Mouse (Mus musculus): Measurements from ENCODE around the gene Mgat5. TPM values are rescaled to one million over a fixed set of nuclear protein-coding genes. Genes with fewer than 3 reads are reported as not detected.

The Mgat5 gene
- polyA plus RNA-seq, 1 experiment from 2014 or later: 22.2 TPM

DNA sequence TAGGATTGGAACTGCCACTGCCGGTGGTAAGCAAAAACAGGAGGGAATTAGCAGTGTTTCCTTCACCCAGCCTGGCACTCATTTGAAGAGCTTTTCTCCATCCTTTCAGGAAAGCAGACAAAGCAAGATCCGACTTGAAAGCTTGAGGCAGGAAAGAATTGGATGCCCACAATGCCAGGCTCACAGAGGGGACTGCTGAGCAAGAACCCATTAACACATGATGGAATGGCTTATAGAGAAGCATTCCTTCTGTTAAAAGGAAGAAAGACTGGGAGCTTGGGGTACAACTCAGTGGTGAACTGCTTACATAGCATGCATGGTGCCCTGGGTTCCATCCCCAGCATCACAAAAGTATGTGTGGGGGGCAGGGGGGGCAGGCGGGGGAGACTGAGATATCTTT lies 80.2 kb downstream of the Mgat5 start:
- no peaks in the 10 kb centered on the region for H3K9me3 ChIP-seq (ENCODE audit: control insufficient read depth, low read length)
- H3K4me1 ChIP-seq (ENCODE audit: control insufficient read depth, insufficient read depth, low read length): no peaks in the 10 kb centered on the region
- H3K27ac ChIP-seq (ENCODE audit: low read depth, low read length): no peak overlapping the region
- H3K27me3 ChIP-seq (ENCODE audit: control insufficient read depth, insufficient read depth, low read length): no peaks in the 10 kb centered on the region
- ATAC-seq (ENCODE audit: low read depth): no peak
- no peak overlapping the region for H3K9ac ChIP-seq (replicated peaks; ENCODE audit: low read depth, low read length)
- 67% methylated on average over 3 of the region's 3 CpGs for WGBS
- no peak overlapping the region for H3K4me3 ChIP-seq (ENCODE audit: low read depth, low read length)
- no peak overlapping the region for H3K4me2 ChIP-seq (ENCODE audit: low read depth, low read length)
- no peaks in the 10 kb centered on the region for H3K36me3 ChIP-seq (ENCODE audit: control insufficient read depth, insufficient read depth, low read length)

DNA sequence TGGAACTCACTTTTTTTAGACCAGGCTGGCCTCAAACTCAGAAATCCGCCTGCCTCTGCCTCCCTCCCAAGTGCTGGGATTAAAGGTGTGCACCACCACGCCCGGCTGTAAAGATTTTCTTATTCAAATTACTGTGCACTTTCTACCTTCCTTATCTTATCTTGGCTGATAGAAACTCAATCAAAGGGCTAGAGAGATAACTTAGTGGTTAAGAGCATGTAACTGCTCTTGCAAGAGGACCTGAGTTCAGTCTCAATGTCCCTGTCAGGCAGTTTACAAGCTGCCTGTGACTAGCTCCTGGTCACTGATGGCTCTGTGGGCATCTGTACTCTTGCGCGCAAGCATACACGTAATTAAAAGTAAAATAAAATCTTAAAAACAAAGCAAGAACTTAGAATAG lies 82.7 kb downstream of the Mgat5 start:
- Histone ChIP-seq H3K9me3 (ENCODE audit: control insufficient read depth, low read length) (no peaks in the 10 kb centered on the region), H3K4me1 (ENCODE audit: control insufficient read depth, insufficient read depth, low read length) (no peaks in the 10 kb centered on the region), H3K27me3 (ENCODE audit: control insufficient read depth, insufficient read depth, low read length) (no peaks in the 10 kb centered on the region), H3K27ac (ENCODE audit: low read depth, low read length) (no peak overlapping the region), H3K36me3 (ENCODE audit: control insufficient read depth, insufficient read depth, low read length) (no peaks in the 10 kb centered on the region), H3K4me2 (ENCODE audit: low read depth, low read length) (no peak overlapping the region), H3K4me3 (ENCODE audit: low read depth, low read length) (no peak overlapping the region), H3K9ac (replicated peaks; ENCODE audit: low read depth, low read length) (no peak overlapping the region)
- no peak for ATAC-seq (ENCODE audit: low read depth)
- 98% methylated on average over 6 of the region's 6 CpGs for WGBS

DNA sequence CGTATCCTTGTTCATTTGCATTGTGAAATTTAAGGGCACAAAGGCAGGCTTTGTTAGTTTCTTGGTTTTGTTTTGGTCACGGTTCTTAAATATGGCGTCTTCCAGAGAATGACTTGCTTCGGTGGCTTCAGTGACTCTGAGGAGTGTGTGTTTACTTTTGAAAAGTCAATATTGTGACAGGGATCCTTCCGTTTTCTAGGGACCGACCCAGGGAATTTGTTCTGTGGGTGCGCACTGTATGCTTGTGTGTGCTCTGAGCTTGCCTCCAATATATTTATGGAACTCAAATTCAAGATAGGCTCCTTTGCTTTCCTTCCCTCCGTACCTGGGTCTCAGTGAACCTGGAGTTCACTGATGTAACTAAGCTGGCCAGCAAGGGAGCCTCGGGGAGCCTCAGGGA lies 86.1 kb downstream of the Mgat5 start:
- WGBS: 57% methylated on average over 9 of the region's 9 CpGs
- Histone ChIP-seq H3K9me3 (ENCODE audit: control insufficient read depth, low read length) (no peaks in the 10 kb centered on the region), H3K36me3 (ENCODE audit: control insufficient read depth, insufficient read depth, low read length) (no peaks in the 10 kb centered on the region), H3K4me3 (ENCODE audit: low read depth, low read length) (no peak overlapping the region), H3K9ac (replicated peaks; ENCODE audit: low read depth, low read length) (no peak overlapping the region), H3K27me3 (ENCODE audit: control insufficient read depth, insufficient read depth, low read length) (no peaks in the 10 kb centered on the region), H3K4me1 (ENCODE audit: control insufficient read depth, insufficient read depth, low read length) (no peaks in the 10 kb centered on the region), H3K4me2 (ENCODE audit: low read depth, low read length) (no peak overlapping the region), H3K27ac (ENCODE audit: low read depth, low read length) (no peak overlapping the region)
- ATAC-seq (ENCODE audit: low read depth): no peak

DNA sequence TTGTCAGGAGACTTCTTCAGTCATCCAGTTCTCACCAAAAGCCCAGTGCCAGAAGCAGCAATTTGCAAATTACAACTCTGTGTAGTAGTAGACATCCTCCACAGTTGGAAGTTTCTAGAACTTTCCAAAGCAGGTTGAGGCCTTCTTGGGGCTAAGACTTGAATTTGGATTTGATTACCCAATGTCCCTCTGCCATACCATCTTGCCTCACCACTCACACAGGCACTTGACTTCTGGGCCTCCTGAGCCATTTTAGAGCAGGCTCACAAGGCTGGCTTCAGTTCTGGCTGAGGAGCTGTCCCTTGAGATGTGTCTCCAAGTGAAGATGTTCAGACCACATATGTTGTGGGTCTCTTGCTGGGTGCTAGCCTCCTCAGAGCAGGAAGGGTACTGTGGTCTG lies 86.9 kb downstream of the Mgat5 start:
- Histone ChIP-seq H3K27me3 (ENCODE audit: control insufficient read depth, insufficient read depth, low read length) (no peaks in the 10 kb centered on the region), H3K27ac (ENCODE audit: low read depth, low read length) (no peak overlapping the region), H3K9me3 (ENCODE audit: control insufficient read depth, low read length) (no peaks in the 10 kb centered on the region), H3K36me3 (ENCODE audit: control insufficient read depth, insufficient read depth, low read length) (no peaks in the 10 kb centered on the region), H3K4me3 (ENCODE audit: low read depth, low read length) (no peak overlapping the region), H3K4me2 (ENCODE audit: low read depth, low read length) (no peak overlapping the region), H3K9ac (replicated peaks; ENCODE audit: low read depth, low read length) (no peak overlapping the region), H3K4me1 (ENCODE audit: control insufficient read depth, insufficient read depth, low read length) (no peaks in the 10 kb centered on the region)
- ATAC-seq (ENCODE audit: low read depth): no peak

DNA sequence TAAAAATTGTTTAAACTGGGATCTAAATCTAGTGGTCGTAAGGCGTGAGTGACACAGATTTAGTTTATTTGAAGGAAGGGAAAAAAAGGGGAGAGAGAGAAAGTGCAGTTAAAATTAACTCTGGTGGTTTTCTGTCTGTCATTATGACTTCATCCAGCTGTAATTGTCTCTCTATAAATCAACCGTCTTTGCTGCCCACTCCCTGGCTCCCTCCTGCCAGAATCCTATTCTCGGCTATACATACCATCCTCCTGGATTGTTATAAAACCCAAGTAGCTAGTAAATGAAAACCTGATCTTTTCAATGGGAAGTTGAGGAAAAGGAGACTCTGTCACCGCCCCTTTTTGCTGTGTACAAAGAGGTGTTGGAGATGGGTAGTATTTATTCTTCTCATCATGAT lies 88.5 kb downstream of the Mgat5 start:
- Histone ChIP-seq H3K27ac (ENCODE audit: low read depth, low read length) (no peak overlapping the region), H3K9ac (replicated peaks; ENCODE audit: low read depth, low read length) (no peak overlapping the region), H3K27me3 (ENCODE audit: control insufficient read depth, insufficient read depth, low read length) (no peaks in the 10 kb centered on the region), H3K4me2 (ENCODE audit: low read depth, low read length) (no peak overlapping the region), H3K4me1 (ENCODE audit: control insufficient read depth, insufficient read depth, low read length) (no peaks in the 10 kb centered on the region), H3K36me3 (ENCODE audit: control insufficient read depth, insufficient read depth, low read length) (no peaks in the 10 kb centered on the region), H3K9me3 (ENCODE audit: control insufficient read depth, low read length) (no peaks in the 10 kb centered on the region), H3K4me3 (ENCODE audit: low read depth, low read length) (no peak overlapping the region)
- 60% methylated on average over 5 of the region's 5 CpGs for WGBS
- ATAC-seq (ENCODE audit: low read depth): no peak

DNA sequence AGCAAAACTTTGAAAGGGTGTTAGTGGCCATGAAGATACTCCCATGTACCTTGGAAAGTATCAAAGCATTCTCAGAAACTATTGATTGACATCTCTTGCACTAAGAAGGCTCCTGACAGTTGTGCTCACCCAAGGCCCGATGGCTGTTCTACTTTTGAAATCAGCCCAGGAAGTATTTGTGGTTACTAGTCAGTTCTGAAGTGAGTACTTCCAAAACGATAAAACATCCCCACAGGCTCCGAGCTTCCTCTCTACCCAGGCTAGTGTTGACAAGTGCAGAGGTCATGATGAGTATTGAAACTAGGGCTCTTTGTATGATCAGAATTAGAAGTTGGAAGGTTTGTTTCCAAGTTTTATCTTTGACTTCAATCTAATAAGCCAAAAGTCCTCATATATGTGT lies 92.0 kb downstream of the Mgat5 start:
- H3K36me3 ChIP-seq (ENCODE audit: control insufficient read depth, insufficient read depth, low read length): no peaks in the 10 kb centered on the region
- H3K27me3 ChIP-seq (ENCODE audit: control insufficient read depth, insufficient read depth, low read length): no peaks in the 10 kb centered on the region
- H3K4me1 ChIP-seq (ENCODE audit: control insufficient read depth, insufficient read depth, low read length): no peaks in the 10 kb centered on the region
- WGBS: 97% methylated on average over 3 of the region's 3 CpGs
- H3K4me2 ChIP-seq (ENCODE audit: low read depth, low read length): no peak overlapping the region
- H3K4me3 ChIP-seq (ENCODE audit: low read depth, low read length): no peak overlapping the region
- ATAC-seq (ENCODE audit: low read depth): no peak
- H3K27ac ChIP-seq (ENCODE audit: low read depth, low read length): no peak overlapping the region
- H3K9ac ChIP-seq (replicated peaks; ENCODE audit: low read depth, low read length): no peak overlapping the region
- H3K9me3 ChIP-seq (ENCODE audit: control insufficient read depth, low read length): no peaks in the 10 kb centered on the region

DNA sequence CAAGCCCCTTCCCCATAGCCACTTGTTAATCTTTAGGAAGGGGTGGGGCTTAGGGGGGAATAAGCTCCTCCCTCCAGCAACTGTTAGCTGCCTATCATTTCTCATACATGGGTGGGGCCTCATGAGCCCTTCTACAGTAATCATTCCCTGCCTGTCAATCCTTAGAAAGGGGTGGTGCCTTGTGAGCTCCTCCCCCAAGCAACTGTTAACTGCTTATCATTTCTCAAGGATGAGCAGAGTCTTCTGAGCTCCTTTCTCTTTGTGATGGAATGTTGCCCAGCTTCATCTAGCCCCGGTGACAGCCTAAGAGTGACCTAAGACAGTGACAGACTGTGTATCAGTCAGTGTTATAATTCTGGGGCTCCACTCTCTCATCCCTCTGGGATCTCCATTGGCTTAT lies 95.0 kb downstream of the Mgat5 start:
- WGBS: 96% methylated on average over 1 of the region's 1 CpGs

DNA sequence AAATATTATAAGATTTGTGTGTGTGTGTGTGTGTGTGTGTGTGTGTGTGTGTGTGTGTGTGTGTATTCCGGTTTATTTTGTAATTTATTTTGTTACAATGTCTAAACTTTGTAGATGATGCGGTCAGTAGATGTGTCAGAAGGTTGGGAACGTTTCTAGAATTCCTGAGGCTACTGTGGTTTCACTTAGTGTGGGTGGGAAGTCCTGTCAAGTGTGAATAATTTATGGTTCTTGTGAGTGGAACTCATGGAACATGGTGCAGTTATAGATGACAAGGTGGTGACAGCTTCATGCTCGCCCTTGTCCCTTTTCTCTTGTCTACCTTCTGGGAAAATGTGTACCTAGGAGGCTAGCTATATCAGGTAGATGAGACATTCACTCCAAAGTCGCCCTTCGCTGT lies 96.2 kb downstream of the Mgat5 start:
- Histone ChIP-seq H3K27me3 (ENCODE audit: control insufficient read depth, insufficient read depth, low read length) (no peaks in the 10 kb centered on the region), H3K4me3 (ENCODE audit: low read depth, low read length) (no peak overlapping the region), H3K9me3 (ENCODE audit: control insufficient read depth, low read length) (no peaks in the 10 kb centered on the region), H3K27ac (ENCODE audit: low read depth, low read length) (no peak overlapping the region), H3K36me3 (ENCODE audit: control insufficient read depth, insufficient read depth, low read length) (no peaks in the 10 kb centered on the region), H3K9ac (replicated peaks; ENCODE audit: low read depth, low read length) (no peak overlapping the region), H3K4me2 (ENCODE audit: low read depth, low read length) (no peak overlapping the region), H3K4me1 (ENCODE audit: control insufficient read depth, insufficient read depth, low read length) (no peaks in the 10 kb centered on the region)
- WGBS: 89% methylated on average over 6 of the region's 6 CpGs
- ATAC-seq (ENCODE audit: low read depth): no peak

More for the DNA sequence above, 95.0 kb downstream of the Mgat5 start:
- Histone ChIP-seq H3K4me2 (ENCODE audit: low read depth, low read length) (no peak overlapping the region), H3K4me3 (ENCODE audit: low read depth, low read length) (no peak overlapping the region), H3K27me3 (ENCODE audit: control insufficient read depth, insufficient read depth, low read length) (no peaks in the 10 kb centered on the region), H3K27ac (ENCODE audit: low read depth, low read length) (no peak overlapping the region), H3K4me1 (ENCODE audit: control insufficient read depth, insufficient read depth, low read length) (no peaks in the 10 kb centered on the region), H3K36me3 (ENCODE audit: control insufficient read depth, insufficient read depth, low read length) (no peaks in the 10 kb centered on the region), H3K9me3 (ENCODE audit: control insufficient read depth, low read length) (no peaks in the 10 kb centered on the region), H3K9ac (replicated peaks; ENCODE audit: low read depth, low read length) (no peak overlapping the region)
- ATAC-seq (ENCODE audit: low read depth): no peak; the same call in 1 of the 2 replicates

DNA sequence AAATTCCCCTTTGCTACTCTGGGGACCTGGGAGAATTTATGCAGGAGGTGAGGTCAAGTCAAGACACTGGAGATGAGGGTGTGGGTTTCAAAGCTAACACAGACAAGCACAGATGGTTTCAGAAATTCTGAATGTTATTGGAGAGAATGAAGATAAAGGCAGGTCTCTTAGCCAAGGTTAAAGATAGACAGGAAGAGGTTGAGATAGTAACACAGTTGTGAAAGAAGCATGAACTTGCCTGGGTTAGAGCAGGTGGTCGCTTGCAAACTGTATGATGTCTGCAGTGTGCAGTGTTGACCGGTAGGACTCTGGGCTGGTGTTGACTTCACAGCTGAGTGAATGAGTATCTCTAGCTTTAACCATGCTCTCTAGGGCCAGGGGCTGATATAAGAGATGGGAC lies 97.8 kb downstream of the Mgat5 start:
- Histone ChIP-seq H3K27me3 (ENCODE audit: control insufficient read depth, insufficient read depth, low read length) (no peaks in the 10 kb centered on the region), H3K36me3 (ENCODE audit: control insufficient read depth, insufficient read depth, low read length) (no peaks in the 10 kb centered on the region), H3K9ac (replicated peaks; ENCODE audit: low read depth, low read length) (no peak overlapping the region), H3K27ac (ENCODE audit: low read depth, low read length) (no peak overlapping the region), H3K4me2 (ENCODE audit: low read depth, low read length) (no peak overlapping the region), H3K9me3 (ENCODE audit: control insufficient read depth, low read length) (no peaks in the 10 kb centered on the region), H3K4me3 (ENCODE audit: low read depth, low read length) (no peak overlapping the region), H3K4me1 (ENCODE audit: control insufficient read depth, insufficient read depth, low read length) (no peaks in the 10 kb centered on the region)
- 88% methylated on average over 2 of the region's 2 CpGs for WGBS
- ATAC-seq (ENCODE audit: low read depth): no peak

DNA sequence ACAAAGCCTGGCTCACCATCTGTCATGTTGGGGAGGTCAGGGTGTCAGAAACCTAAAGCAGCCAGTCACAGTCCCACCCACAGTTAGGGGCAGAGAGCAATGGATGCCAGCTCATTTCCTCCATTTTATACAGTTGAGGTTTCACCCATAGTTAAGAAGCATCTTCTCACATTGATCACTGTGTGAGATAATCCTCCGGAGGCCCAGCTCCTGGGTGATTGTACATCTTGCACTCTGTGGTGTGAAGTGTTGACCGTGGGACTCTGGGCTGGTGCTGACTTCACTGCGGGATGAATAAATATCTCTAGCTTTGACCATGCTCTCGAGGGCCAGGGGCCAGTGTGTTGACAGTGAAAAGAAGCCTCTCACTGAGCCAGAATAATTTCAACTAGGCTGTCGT lies 99.0 kb downstream of the Mgat5 start:
- H3K9me3 ChIP-seq (ENCODE audit: control insufficient read depth, low read length): no peaks in the 10 kb centered on the region
- no peaks in the 10 kb centered on the region for H3K4me1 ChIP-seq (ENCODE audit: control insufficient read depth, insufficient read depth, low read length)
- H3K9ac ChIP-seq (replicated peaks; ENCODE audit: low read depth, low read length): no peak overlapping the region
- no peak for ATAC-seq (ENCODE audit: low read depth)
- no peak overlapping the region for H3K4me3 ChIP-seq (ENCODE audit: low read depth, low read length)
- H3K4me2 ChIP-seq (ENCODE audit: low read depth, low read length): no peak overlapping the region
- no peaks in the 10 kb centered on the region for H3K36me3 ChIP-seq (ENCODE audit: control insufficient read depth, insufficient read depth, low read length)
- H3K27ac ChIP-seq (ENCODE audit: low read depth, low read length): no peak overlapping the region
- WGBS: 79% methylated on average over 5 of the region's 5 CpGs
- H3K27me3 ChIP-seq (ENCODE audit: control insufficient read depth, insufficient read depth, low read length): no peaks in the 10 kb centered on the region
